Mouse (Mus musculus): ENCODE measurements around the gene Larp1b. TPM values are rescaled to one million over a fixed set of nuclear protein-coding genes. Genes with fewer than 3 reads are reported as not detected.
"Not testable (repeated sequence)": the region's sequence is repeated elsewhere in the genome, so short reads cannot be mapped to it uniquely, and the experiment has no call there.

Larp1b gene
- total RNA-seq (2021) = 10 to 100 TPM; 20.8 to 24.7 TPM

DNA sequence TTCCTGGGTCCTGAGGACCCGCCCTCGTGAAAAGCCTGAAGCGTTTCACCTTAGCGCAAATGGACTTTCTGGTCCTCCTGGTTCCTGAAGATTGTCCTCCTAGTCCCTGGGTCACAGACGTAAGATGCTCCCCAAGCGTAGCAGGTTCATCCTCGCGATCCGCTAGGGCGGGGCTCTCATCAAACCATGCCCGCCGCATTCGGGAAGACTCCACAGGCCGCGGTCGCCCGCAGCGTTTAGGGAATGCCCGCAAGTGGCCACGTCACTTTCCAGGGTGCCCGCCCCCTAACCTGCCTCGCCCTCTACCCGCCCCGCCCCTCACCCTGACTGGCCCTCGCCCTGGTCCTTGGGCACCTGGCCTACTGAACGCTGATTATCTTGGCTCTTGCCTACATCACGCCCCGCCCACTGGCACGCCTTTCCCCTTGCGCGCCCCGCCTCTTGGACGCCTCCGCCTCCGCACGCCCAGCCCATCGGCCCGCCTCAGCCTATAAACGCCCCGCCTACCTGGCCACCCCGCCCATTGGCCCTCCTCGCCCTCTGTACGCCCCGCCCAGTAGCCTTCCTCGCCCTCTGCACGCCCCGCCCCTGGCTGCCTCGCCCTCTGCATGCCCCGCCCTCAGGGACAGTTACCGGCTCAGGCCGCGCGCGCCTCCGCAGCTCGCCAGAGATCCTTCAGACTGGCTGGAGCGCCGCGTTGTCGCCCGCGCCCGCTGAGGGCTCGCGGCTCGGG lies at the start of gene Larp1b:
TSS of gene Larp1b (plus strand) at position 659 of the 733 bp plus-strand sequence.
- intact Hi-C loops (cut with DNase I) = loop anchor here (2.0 kb wide), 1 partner anchor 55 kb away; no protein-coding TSS in a partner anchor
- peak; percentile 97 to 99 for DNase-seq (ENCODE audit: low spot score in 2 of 2)

GRCm38 (mm10) chr3:40902443-40902842 lies 47.2 kb upstream of the Larp1b start, which contains the start of gene 1700034I23Rik:
1700034I23Rik (minus strand) TSS chr3:40902543.
- intact Hi-C loops (cut with DNase I); DNase-seq (ENCODE audit: low spot score in 2 of 2): not testable (repeated sequence)

GRCm38 (mm10) chr3:40938189-40938588 lies 11.4 kb upstream of the Larp1b start:
- intact Hi-C loops (cut with DNase I) = no loop called here
- no peak for DNase-seq (ENCODE audit: low spot score in 2 of 2)

- no peak for DNase-seq (ENCODE audit: low spot score in 2 of 2)
- intact Hi-C loops (cut with DNase I) = no loop called here
Observed at GRCm38 (mm10) chr3:40938592-40938991, 11.0 kb upstream of the Larp1b start.

DNA sequence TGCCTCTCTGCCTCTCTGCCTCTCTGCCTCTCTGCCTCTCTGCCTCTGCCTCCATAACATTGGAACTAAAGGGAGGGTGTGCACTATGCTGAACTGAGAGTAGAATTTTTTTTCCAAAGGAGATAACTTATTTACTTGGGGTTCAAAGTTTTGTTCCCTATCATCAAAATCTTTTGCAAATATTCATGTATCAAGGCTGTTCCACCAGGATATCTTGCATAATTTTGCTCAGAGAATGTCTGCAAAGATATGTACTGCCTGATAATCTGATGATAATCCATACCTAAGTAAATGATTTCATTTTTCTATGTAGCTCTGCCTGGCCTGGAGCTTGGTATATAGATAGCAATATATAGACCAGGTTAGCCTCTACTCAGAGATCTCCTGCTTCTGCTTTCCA lies 10.6 kb upstream of the Larp1b start:
- intact Hi-C loops (cut with DNase I) = no loop called here

GRCm38 (mm10) chr3:40949903-40950600 lies 424 bp downstream of the Larp1b start:
- intact Hi-C loops (cut with DNase I) = loop anchor here (2.0 to 5.0 kb wide), 2 partner anchors 55 to 132 kb away; partner anchors contain the start of gene Pgrmc2

More for the DNA sequence above, 10.6 kb upstream of the Larp1b start:
- no peak for DNase-seq (ENCODE audit: low spot score in 2 of 2)

DNA sequence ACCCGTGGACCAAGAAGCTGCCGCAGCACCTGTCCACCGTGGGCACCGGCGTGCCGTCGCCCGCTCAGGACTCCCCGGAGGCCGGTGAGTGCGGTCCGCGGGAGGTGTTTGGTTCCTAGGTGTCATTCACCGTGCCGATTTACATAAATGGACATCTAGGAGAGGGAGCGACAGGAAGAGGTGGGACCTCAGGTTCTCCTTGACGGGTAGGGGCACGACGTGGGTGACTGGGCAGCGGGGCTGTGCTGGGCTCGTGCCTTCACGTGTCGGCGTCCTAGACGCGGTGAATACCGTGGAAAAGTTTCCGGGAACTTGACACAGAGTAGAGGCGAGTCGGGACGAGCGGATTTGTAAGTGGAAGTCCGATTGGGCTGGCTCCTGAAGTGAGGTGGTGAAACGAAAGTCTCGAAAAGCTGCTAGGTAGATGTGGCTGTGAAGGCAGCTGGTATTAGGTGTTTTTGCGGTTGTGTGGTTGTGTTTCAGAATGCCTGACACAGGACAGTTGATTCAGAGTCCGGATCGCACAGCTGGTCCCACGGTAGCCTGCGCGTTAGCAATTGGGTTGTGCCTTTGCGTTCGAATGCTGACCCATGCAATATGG lies 1.1 kb downstream of the Larp1b start:
- intact Hi-C loops (cut with DNase I) = loop anchor here (5.0 kb wide), 1 partner anchor 132 kb away; the partner anchor contains the start of gene Pgrmc2
- DNase-seq (ENCODE audit: low spot score in 2 of 2) = peak in 1 of 2 experiments; percentile 38

More at GRCm38 (mm10) chr3:40949903-40950600, 424 bp downstream of the Larp1b start:
- peak; percentile 40 to 56 for DNase-seq (ENCODE audit: low spot score in 2 of 2)

GRCm38 (mm10) chr3:40951365-40951764 lies 1.7 kb downstream of the Larp1b start:
- DNase-seq (ENCODE audit: low spot score in 2 of 2) = no peak
- intact Hi-C loops (cut with DNase I) = loop anchor here (5.0 kb wide), 1 partner anchor 131 kb away; the partner anchor contains the start of gene Pgrmc2

- DNase-seq (ENCODE audit: low spot score in 2 of 2) = no peak
- intact Hi-C loops (cut with DNase I) = loop anchor here (5.0 kb wide), 1 partner anchor 130 kb away; the partner anchor contains the start of gene Pgrmc2
Observed at GRCm38 (mm10) chr3:40952606-40953005, 3.0 kb downstream of the Larp1b start.

DNA sequence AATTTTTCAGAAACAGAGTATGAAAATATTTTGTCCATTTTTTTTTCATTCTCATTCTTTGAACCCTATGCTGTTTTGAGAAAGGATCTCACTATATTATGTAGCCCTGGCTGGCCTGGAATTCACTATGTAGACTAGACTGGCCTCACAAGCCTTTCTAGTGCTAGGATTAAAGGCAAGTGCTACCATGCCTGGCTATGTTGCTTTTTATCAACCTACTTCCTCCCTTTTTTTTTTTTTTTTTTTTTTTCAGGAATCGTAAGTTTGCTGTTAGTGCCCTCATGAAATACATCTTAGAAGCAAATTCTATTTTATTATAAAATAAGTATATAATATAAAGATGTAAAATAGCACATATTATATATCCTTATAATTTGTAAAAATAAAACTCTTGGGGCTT lies 5.2 kb downstream of the Larp1b start:
- intact Hi-C loops (cut with DNase I) = loop anchor here (5.0 kb wide), 1 partner anchor 128 kb away; the partner anchor contains the start of gene Pgrmc2

GRCm38 (mm10) chr3:40958831-40959230 lies 9.2 kb downstream of the Larp1b start:
- DNase-seq (ENCODE audit: low spot score in 2 of 2) = no peak
- intact Hi-C loops (cut with DNase I) = no loop called here

More for the DNA sequence above, 5.2 kb downstream of the Larp1b start:
- no peak for DNase-seq (ENCODE audit: low spot score in 2 of 2)

DNA sequence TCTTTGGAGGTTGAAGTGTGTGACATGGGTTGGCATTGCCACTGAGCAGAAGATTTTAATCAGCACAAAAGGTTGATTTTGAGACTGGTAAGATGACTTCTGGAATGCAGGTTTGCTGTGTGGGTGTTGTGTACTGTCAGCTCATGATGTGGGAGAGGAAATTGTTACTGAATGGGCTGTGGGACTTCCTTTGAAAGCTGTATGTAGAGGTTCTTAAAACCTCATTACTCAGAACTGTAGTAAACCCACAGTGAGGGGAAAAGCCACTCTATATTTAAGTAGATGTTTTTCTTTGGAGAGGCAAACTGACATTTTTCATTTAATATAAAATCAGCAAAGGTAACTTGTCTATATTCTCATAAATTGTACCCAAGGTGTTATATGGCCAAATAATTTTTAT lies 31.1 kb downstream of the Larp1b start:
- intact Hi-C loops (cut with DNase I) = no loop called here
- DNase-seq (ENCODE audit: low spot score in 2 of 2) = no peak

GRCm38 (mm10) chr3:40987539-40987938 lies 37.9 kb downstream of the Larp1b start:
- no peak for DNase-seq (ENCODE audit: low spot score in 2 of 2)
- intact Hi-C loops (cut with DNase I) = no loop called here

DNA sequence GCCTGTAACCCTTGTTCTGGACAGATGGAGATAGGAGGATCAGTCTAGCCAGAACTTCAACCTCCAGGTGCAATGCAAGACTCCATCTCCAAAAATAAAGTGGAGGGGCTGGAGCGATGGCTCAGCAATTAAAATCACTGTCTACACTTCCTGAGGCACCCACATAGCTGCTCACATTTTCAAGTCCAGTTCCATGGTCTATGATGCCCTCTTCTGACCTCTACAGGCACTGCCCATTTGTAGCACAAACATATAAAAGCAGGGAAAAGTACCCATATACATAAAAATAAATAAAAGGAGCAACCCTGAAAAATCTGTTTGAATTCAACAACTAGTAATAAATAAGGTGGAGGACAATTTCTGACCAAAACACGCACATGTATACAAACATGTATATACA lies 39.1 kb downstream of the Larp1b start:
- intact Hi-C loops (cut with DNase I) = no loop called here
- no peak for DNase-seq (ENCODE audit: low spot score in 2 of 2)

DNA sequence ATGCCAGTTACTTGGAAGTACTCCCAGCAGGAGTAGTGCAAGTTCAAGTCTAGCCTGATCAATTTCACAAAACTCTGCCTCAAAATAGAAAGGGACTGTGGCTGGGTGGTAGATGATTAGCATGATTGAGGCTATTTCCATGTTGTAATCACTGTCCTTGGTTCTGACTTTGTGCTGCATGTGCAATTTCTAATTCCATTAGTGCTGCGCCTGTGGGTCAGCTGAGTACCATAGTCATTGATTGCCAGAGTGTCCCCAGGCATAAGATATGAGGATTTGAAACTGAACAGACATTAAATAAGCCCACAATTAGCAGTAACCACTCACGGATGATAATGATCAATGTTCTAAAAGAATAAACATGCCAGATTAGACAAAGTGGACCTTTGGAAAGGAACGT lies 41.9 kb downstream of the Larp1b start:
- intact Hi-C loops (cut with DNase I) = no loop called here
- DNase-seq (ENCODE audit: low spot score in 2 of 2) = no peak

- no peak for DNase-seq (ENCODE audit: low spot score in 2 of 2)
- intact Hi-C loops (cut with DNase I) = no loop called here
Observed at GRCm38 (mm10) chr3:40995161-40995560, 45.5 kb downstream of the Larp1b start.

GRCm38 (mm10) chr3:41009315-41009714 lies 59.7 kb downstream of the Larp1b start:
- DNase-seq (ENCODE audit: low spot score in 2 of 2) = no peak
- intact Hi-C loops (cut with DNase I) = no loop called here

GRCm38 (mm10) chr3:41009990-41010389 lies 60.4 kb downstream of the Larp1b start:
- no peak for DNase-seq (ENCODE audit: low spot score in 2 of 2)
- intact Hi-C loops (cut with DNase I) = no loop called here

GRCm38 (mm10) chr3:41010701-41011100 lies 61.1 kb downstream of the Larp1b start:
- no peak for DNase-seq (ENCODE audit: low spot score in 2 of 2)
- intact Hi-C loops (cut with DNase I) = no loop called here

DNA sequence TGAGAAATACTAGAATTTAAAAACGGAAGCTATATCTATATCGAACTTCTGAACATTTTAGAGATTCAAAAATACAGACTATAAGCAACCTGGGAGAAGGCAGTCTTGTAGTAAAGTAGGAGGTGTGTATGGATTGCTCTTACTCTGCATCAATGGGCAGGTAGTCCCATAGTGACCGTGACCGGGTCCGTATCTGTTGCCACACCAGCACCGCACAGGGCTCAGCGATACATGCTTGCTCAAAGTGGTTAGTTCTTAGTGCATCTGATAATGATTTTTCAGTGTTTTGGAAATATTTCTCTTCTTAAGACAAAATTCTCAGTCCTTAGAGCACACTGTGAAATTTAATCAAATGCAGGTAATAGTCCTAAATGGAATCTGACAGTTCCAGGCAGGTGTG lies 62.8 kb downstream of the Larp1b start:
- DNase-seq (ENCODE audit: low spot score in 2 of 2) = no peak
- intact Hi-C loops (cut with DNase I) = no loop called here

All from left cerebral cortex, postnatal 25 days (tissue).